Mouse (Mus musculus) E14TG2a.4 (cell line): Measurements from ENCODE around the gene Zfpm1.

Experiments used
- CTCF ChIP-seq: conservative IDR thresholded peaks from 2 replicates; pipeline ENCODE4 v1.5.1; 2014; ENCODE audit warnings: low read length
- NANOG ChIP-seq: IDR thresholded peaks from 2 replicates; pipeline ENCODE4 v1.6.1; 2014; ENCODE audit warnings: borderline replicate concordance, low read length, mixed read lengths
- POU5F1 ChIP-seq: IDR thresholded peaks from 2 replicates; pipeline ENCODE4 v1.6.1; 2014; ENCODE audit warnings: low read length, borderline replicate concordance

- no peak for TF ChIP-seq CTCF
- TF ChIP-seq POU5F1, result no peak
- TF ChIP-seq NANOG, result no peak
These were observed 34.5 kb downstream of the Zfpm1 start for GRCm38 (mm10) chr8:122316402-122316801.
